Mouse (Mus musculus): ENCODE measurements at regions not wholly inside any gene's neighbourhood (a gene's known extent, or its start where the extent isn't known, plus 50 kb on each side); places are given as distances from the start of the nearest gene placed in this dataset.

- Histone ChIP-seq H3K4me2 (ENCODE audit: low read depth, low read length) (no peak overlapping the region), H3K36me3 (ENCODE audit: control insufficient read depth, insufficient read depth, low read length) (no peaks in the 10 kb centered on the region), H3K9ac (ENCODE audit: low read depth, low read length) (no peak overlapping the region), H3K9me3 (ENCODE audit: control insufficient read depth, low read length) (no peaks in the 10 kb centered on the region), H3K27ac (ENCODE audit: low read length) (no peak overlapping the region), H3K27me3 (replicated peaks; ENCODE audit: control insufficient read depth, insufficient read depth, low read length) (no peaks in the 10 kb centered on the region), H3K4me3 (ENCODE audit: low read length) (no peak overlapping the region), H3K4me1 (ENCODE audit: control insufficient read depth, insufficient read depth, low read length) (no peaks in the 10 kb centered on the region)
- WGBS, result 67% methylated on average over 6 of the region's 6 CpGs
- ATAC-seq, result 0 out of 2 replicates have a peak, but pooled peaks have one; percentile 21
Observed at GRCm38 (mm10) chr14:80657408-80657807, 673.5 kb downstream of the Olfm4 start.

DNA sequence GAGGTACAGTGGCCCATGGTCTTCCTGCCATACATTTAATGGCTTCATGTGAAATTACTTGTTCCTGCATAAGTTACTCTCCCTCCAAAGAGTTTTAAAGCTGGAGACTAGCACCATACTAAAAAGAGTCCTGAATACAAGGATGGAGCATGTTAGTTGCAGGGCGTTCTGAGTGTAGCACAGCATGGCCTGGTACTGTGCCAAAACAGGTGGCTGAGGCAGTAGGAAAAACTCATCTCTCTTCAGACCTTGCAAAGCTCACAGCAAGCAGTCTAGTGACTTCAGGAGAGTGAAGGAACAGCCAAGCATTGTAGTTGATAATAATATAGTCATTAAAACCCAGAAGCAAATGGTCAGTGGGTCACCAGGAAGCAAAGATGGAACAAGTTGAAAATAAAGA lies 699.0 kb downstream of the Olfm4 start:
- ATAC-seq, result no peak
- Histone ChIP-seq H3K4me1 (ENCODE audit: control insufficient read depth, insufficient read depth, low read length) (no peaks in the 10 kb centered on the region), H3K36me3 (ENCODE audit: control insufficient read depth, insufficient read depth, low read length) (no peaks in the 10 kb centered on the region), H3K27ac (ENCODE audit: low read length) (no peak overlapping the region), H3K27me3 (replicated peaks; ENCODE audit: control insufficient read depth, insufficient read depth, low read length) (no peaks in the 10 kb centered on the region), H3K9ac (ENCODE audit: low read depth, low read length) (no peak overlapping the region), H3K4me3 (ENCODE audit: low read length) (no peak overlapping the region), H3K9me3 (ENCODE audit: control insufficient read depth, low read length) (no peaks in the 10 kb centered on the region), H3K4me2 (ENCODE audit: low read depth, low read length) (no peak overlapping the region)
- WGBS, result 68% methylated on average over 1 of the region's 1 CpGs

DNA sequence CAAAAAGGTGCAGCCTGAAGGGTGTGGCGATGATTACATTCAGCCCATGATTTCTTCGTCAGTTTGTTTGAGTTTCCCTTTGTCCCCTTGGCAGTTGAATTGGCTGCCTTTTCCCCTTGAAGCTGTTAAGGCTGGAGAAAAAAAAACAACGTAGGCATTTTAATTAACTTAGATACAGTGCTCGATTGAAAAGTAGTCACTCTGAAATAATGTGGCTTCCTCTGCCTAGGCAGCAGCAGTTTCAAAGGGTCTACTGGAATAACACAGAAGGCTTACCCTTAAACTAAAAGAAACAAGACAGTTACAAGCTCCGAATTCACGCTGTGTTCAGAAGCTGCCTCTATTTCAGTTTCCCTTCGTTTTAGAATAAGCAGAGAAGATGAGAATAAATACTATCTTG lies 699.4 kb downstream of the Olfm4 start:
- Histone ChIP-seq H3K9me3 (ENCODE audit: control insufficient read depth, low read length) (no peaks in the 10 kb centered on the region), H3K27ac (ENCODE audit: low read length) (no peak overlapping the region), H3K4me1 (ENCODE audit: control insufficient read depth, insufficient read depth, low read length) (no peaks in the 10 kb centered on the region), H3K4me2 (ENCODE audit: low read depth, low read length) (no peak overlapping the region), H3K27me3 (replicated peaks; ENCODE audit: control insufficient read depth, insufficient read depth, low read length) (no peaks in the 10 kb centered on the region), H3K9ac (ENCODE audit: low read depth, low read length) (no peak overlapping the region), H3K36me3 (ENCODE audit: control insufficient read depth, insufficient read depth, low read length) (no peaks in the 10 kb centered on the region), H3K4me3 (ENCODE audit: low read length) (no peak overlapping the region)
- 58% methylated on average over 7 of the region's 7 CpGs for WGBS
- ATAC-seq, result no peak

DNA sequence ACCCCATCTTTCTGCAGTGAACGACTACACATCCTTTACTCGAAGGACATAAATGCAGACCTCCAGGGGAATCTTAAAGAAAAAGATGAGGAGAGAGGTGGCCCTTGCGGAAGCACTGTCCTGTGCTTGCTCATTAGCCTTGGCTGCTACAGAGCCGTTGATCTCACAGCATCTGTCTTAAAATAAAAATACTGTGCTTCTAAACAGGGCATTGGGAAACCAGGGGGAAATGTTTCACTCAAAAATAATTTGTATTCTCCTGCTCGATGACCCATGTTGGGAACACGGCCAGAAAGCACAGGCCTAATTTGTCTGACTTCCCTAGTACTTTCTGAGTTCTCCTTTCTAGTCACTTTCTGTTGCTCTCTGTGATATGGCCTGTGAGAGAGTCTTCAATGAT lies 699.8 kb downstream of the Olfm4 start:
- WGBS, result 63% methylated on average over 6 of the region's 6 CpGs

GRCm38 (mm10) chr14:80690476-80690875 lies 706.6 kb downstream of the Olfm4 start:
- H3K4me1 ChIP-seq (ENCODE audit: control insufficient read depth, insufficient read depth, low read length), result no peaks in the 10 kb centered on the region
- H3K27me3 ChIP-seq (replicated peaks; ENCODE audit: control insufficient read depth, insufficient read depth, low read length), result no peaks in the 10 kb centered on the region
- no peaks in the 10 kb centered on the region for H3K36me3 ChIP-seq (ENCODE audit: control insufficient read depth, insufficient read depth, low read length)
- no peak overlapping the region for H3K4me2 ChIP-seq (ENCODE audit: low read depth, low read length)
- no peak overlapping the region for H3K9ac ChIP-seq (ENCODE audit: low read depth, low read length)
- H3K27ac ChIP-seq (ENCODE audit: low read length), result no peak overlapping the region
- ATAC-seq, result no peak
- H3K9me3 ChIP-seq (ENCODE audit: control insufficient read depth, low read length), result no peaks in the 10 kb centered on the region
- no peak overlapping the region for H3K4me3 ChIP-seq (ENCODE audit: low read length)
- WGBS, result 6% methylated on average over 1 of the region's 1 CpGs

More for the DNA sequence above, 699.8 kb downstream of the Olfm4 start:
- H3K9me3 ChIP-seq (ENCODE audit: control insufficient read depth, low read length), result no peaks in the 10 kb centered on the region
- H3K36me3 ChIP-seq (ENCODE audit: control insufficient read depth, insufficient read depth, low read length), result no peaks in the 10 kb centered on the region
- H3K4me1 ChIP-seq (ENCODE audit: control insufficient read depth, insufficient read depth, low read length), result no peaks in the 10 kb centered on the region
- H3K9ac ChIP-seq (ENCODE audit: low read depth, low read length), result no peak overlapping the region
- H3K27me3 ChIP-seq (replicated peaks; ENCODE audit: control insufficient read depth, insufficient read depth, low read length), result no peaks in the 10 kb centered on the region
- no peak for ATAC-seq
- H3K4me2 ChIP-seq (ENCODE audit: low read depth, low read length), result no peak overlapping the region
- H3K4me3 ChIP-seq (ENCODE audit: low read length), result no peak overlapping the region
- H3K27ac ChIP-seq (ENCODE audit: low read length), result no peak overlapping the region

GRCm38 (mm10) chr14:80722766-80723531 lies 739.1 kb downstream of the Olfm4 start:
- Histone ChIP-seq H3K9me3 (ENCODE audit: control insufficient read depth, low read length) (no peaks in the 10 kb centered on the region), H3K36me3 (ENCODE audit: control insufficient read depth, insufficient read depth, low read length) (no peaks in the 10 kb centered on the region), H3K4me3 (ENCODE audit: low read length) (no peak overlapping the region), H3K27me3 (replicated peaks; ENCODE audit: control insufficient read depth, insufficient read depth, low read length) (no peaks in the 10 kb centered on the region), H3K4me2 (ENCODE audit: low read depth, low read length) (no peak overlapping the region), H3K27ac (ENCODE audit: low read length) (no peak overlapping the region), H3K4me1 (ENCODE audit: control insufficient read depth, insufficient read depth, low read length) (no peaks in the 10 kb centered on the region), H3K9ac (ENCODE audit: low read depth, low read length) (no peak overlapping the region)
- no peak for ATAC-seq
- WGBS, result 78% methylated on average over 4 of the region's 4 CpGs

DNA sequence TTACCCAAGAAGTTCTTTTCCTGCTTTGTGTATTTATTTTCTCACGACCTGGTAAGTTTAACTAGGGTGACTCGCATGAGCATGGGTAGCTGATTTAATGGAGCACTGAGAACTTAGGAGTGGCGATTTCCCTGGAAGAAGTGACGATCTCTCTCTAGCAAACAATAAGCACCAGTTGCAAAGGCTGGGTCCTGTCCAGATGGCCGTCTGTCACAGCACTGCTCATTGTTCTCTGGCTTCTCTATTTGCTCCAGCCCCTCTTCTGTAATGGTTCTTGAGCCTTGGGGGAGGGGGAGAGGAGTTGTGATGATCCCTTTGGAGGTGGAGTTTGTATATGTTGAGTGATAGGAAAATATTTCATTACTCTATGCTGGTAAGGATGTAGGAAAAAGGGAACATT lies 747.3 kb downstream of the Olfm4 start:
- no peaks in the 10 kb centered on the region for H3K36me3 ChIP-seq (ENCODE audit: control insufficient read depth, insufficient read depth, low read length)
- WGBS, result 63% methylated on average over 5 of the region's 5 CpGs
- H3K9ac ChIP-seq (ENCODE audit: low read depth, low read length), result no peak overlapping the region
- H3K4me1 ChIP-seq (ENCODE audit: control insufficient read depth, insufficient read depth, low read length), result no peaks in the 10 kb centered on the region
- H3K4me2 ChIP-seq (ENCODE audit: low read depth, low read length), result no peak overlapping the region
- ATAC-seq, result no peak
- no peaks in the 10 kb centered on the region for H3K27me3 ChIP-seq (replicated peaks; ENCODE audit: control insufficient read depth, insufficient read depth, low read length)
- H3K4me3 ChIP-seq (ENCODE audit: low read length), result no peak overlapping the region
- no peaks in the 10 kb centered on the region for H3K9me3 ChIP-seq (ENCODE audit: control insufficient read depth, low read length)
- no peak overlapping the region for H3K27ac ChIP-seq (ENCODE audit: low read length)
